Mouse (Mus musculus) layer of hippocampus, adult 18-20 months (tissue): ENCODE measurements at regions not wholly inside any gene's neighbourhood (a gene's known extent, or its start where the extent isn't known, plus 50 kb on each side); places are given as distances from the start of the nearest gene placed in this dataset.
"Not testable (repeated sequence)": the region's sequence is repeated elsewhere in the genome, so short reads cannot be mapped to it uniquely, and the experiment has no call there.

ENCODE experiments used
- DNase-seq, 2 experiments: peaks; one replicate each; pipeline ENCODE4 v3.0.0; 2022; ENCODE audit warnings: low spot score in 2 of 2

GRCm38 (mm10) chr12:29361236-29361635 lies 166.9 kb upstream of the Myt1l start:
- DNase-seq = no peak

GRCm38 (mm10) chr12:29367741-29368106 lies 160.5 kb upstream of the Myt1l start:
- not testable (repeated sequence) for DNase-seq

GRCm38 (mm10) chr12:29368107-29368819 lies 159.9 kb upstream of the Myt1l start:
- DNase-seq = peak; percentile 45 to 75

- DNase-seq = no peak
These were observed 159.4 kb upstream of the Myt1l start for GRCm38 (mm10) chr12:29368820-29369175.

GRCm38 (mm10) chr12:29391756-29392155 lies 136.4 kb upstream of the Myt1l start:
- DNase-seq = peak; percentile 26 to 80

- DNase-seq = no peak
These were observed 133.9 kb upstream of the Myt1l start for GRCm38 (mm10) chr12:29394271-29394670.

- no peak for DNase-seq
These were observed 133.3 kb upstream of the Myt1l start for GRCm38 (mm10) chr12:29394881-29395280.

- DNase-seq = no peak
These were observed 132.7 kb upstream of the Myt1l start for GRCm38 (mm10) chr12:29395401-29395982.

GRCm38 (mm10) chr12:29404434-29404833 lies 123.8 kb upstream of the Myt1l start:
- no peak for DNase-seq

GRCm38 (mm10) chr12:29409336-29410055 lies 118.7 kb upstream of the Myt1l start:
- DNase-seq = no peak

GRCm38 (mm10) chr12:29433936-29434335 lies 94.2 kb upstream of the Myt1l start:
- DNase-seq = peak in 1 of 2 experiments; percentile 35

- peak; percentile 35 to 41 for DNase-seq
These were observed 88.7 kb upstream of the Myt1l start for GRCm38 (mm10) chr12:29439343-29440019.

- DNase-seq = not testable (repeated sequence)
These were observed 63.0 kb upstream of the Myt1l start for GRCm38 (mm10) chr12:29465201-29465600.
